Mouse (Mus musculus) embryonic facial prominence, embryonic 14.5 days (tissue): ENCODE data around the gene Fam72a. TPM values are rescaled to one million over a fixed set of nuclear protein-coding genes. Genes with fewer than 3 reads are reported as not detected.

ENCODE experiments used
- ATAC-seq: fragments of 200-750 bp; cut with Nextera tagmentation; 2 replicates; pipeline ENCODE4 v1.8.0; 2017; ENCODE audit warnings: low read depth, moderate number of reproducible peaks, moderate TSS enrichment
- DNase-seq: peaks from one replicate; pipeline ENCODE4 v3.0.0-alpha.2; 2015; ENCODE audit warnings: low spot score
- H3K27ac ChIP-seq: fragments of 300-500 bp; sonication (generic); replicated peaks from 2 replicates; pipeline ENCODE4 v1.5.1; 2014; ENCODE audit warnings: low read depth, mild to moderate bottlenecking, low read length, moderate library complexity
- H3K27me3 ChIP-seq: fragments of 300-500 bp; sonication (generic); replicated peaks from 2 replicates; pipeline ENCODE4 v1.6.1; 2014; ENCODE audit warnings: low read length; ENCODE audit not compliant: control insufficient read depth, insufficient read depth
- H3K36me3 ChIP-seq: fragments of 300-500 bp; sonication (generic); 2 replicates; pipeline ENCODE4 v1.6.1; 2014; ENCODE audit warnings: low read length, mixed read lengths; ENCODE audit not compliant: control insufficient read depth, insufficient read depth
- H3K4me1 ChIP-seq: fragments of 300-500 bp; sonication (generic); 2 replicates; pipeline ENCODE4 v1.6.1; 2014; ENCODE audit warnings: antibody characterized with exemption, low read length; ENCODE audit not compliant: control insufficient read depth, insufficient read depth
- H3K4me2 ChIP-seq: fragments of 300-500 bp; sonication (generic); 2 replicates; pipeline ENCODE4 v1.6.1; 2014; ENCODE audit warnings: low read depth, mild to moderate bottlenecking, low read length, moderate library complexity, mixed read lengths
- H3K4me3 ChIP-seq: fragments of 300-500 bp; sonication (generic); 2 replicates; pipeline ENCODE4 v1.5.1; 2014; ENCODE audit warnings: low read depth, mild to moderate bottlenecking, low read length
- H3K9ac ChIP-seq: fragments of 300-500 bp; sonication (generic); 2 replicates; pipeline ENCODE4 v1.6.1; 2014; ENCODE audit warnings: low read depth, mild to moderate bottlenecking, low read length, moderate library complexity, mixed read lengths
- H3K9me3 ChIP-seq: fragments of 300-500 bp; sonication (generic); 2 replicates; pipeline ENCODE4 v1.6.1; 2016; ENCODE audit warnings: low read length; ENCODE audit not compliant: control insufficient read depth
- WGBS: fragments of 180-500 bp; shearing (Covaris S2); extraction: QIAGEN DNeasy Blood & Tissue Kit; methylation state at CpG from one replicate; pipeline ENCODE4 v1.1.7; 2014; 5-methylcytosine and 5-hydroxymethylcytosine counted together
- microRNA-seq: library from miRNA; unstranded; fragments of <30 nt; microRNA quantifications from one replicate; pipeline ENCODE4, GENCODE M21; 2016; ENCODE audit warnings: borderline number of aligned reads
- polyA plus RNA-seq: library from polyadenylated mRNA; unstranded; fragments of >200 nt; fragmentation: Nextera tagmentation; extraction: Ambion mirVana; gene quantifications from 2 replicates; pipeline ENCODE4 v1.2.1, GENCODE M21; 2014

Fam72a gene
- polyA plus RNA-seq, 1 experiment from 2014 or later: 2.5 TPM

DNA sequence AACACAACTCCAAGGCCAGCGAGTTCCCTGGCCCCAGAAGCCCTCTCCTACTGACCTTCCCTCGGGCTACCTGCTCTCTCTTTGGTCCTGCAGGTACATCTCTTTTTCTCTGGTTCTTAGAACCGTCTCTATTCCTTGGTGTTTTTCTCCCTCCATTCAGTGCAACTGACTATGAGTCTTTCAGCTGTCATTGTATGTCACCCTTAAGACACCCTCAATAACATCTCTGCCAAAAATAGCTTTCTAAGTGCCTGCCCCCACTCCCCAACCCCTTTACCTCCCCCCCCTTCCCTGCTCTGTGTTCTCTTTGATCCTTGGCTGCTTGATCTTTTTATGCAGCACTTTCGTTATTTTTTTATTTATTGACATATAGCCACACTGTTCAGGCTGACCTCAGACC, 52.7 kb downstream of the Fam72a start:
- Histone ChIP-seq H3K36me3 (no peaks in the 10 kb centered on the region), H3K9me3 (no peaks in the 10 kb centered on the region), H3K27ac (no peak overlapping the region), H3K27me3 (no peaks in the 10 kb centered on the region), H3K4me1 (no peaks in the 10 kb centered on the region), H3K4me3 (no peak overlapping the region), H3K4me2 (no peak overlapping the region), H3K9ac (no peak overlapping the region)
- DNase-seq (no peak), ATAC-seq (no peak)
- 55% methylated on average over 4 of the region's 4 CpGs for WGBS

DNA sequence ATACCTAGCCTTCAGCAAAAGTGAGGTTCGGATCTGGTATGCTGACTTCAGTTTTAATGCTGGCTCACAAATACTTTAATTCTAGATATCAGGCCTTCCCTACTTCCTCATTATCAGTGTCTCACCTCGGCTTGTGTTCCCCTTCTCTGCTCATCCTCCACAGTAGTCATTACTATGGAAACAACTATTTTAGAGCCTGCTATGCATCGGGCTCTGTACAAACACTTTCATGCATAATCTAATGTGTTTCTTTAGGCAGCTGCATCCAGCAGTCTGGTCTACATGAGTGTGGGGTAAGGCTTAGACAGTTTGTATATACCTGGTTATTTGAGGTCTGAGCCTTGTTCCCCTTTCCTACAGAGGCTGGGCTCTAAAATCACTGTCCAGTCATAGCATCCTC, 55.9 kb downstream of the Fam72a start:
- H3K4me1 ChIP-seq: no peaks in the 10 kb centered on the region; the same call in 1 of the 2 replicates
- H3K27me3 ChIP-seq: no peaks in the 10 kb centered on the region
- no peak overlapping the region for H3K27ac ChIP-seq
- H3K36me3 ChIP-seq: no peaks in the 10 kb centered on the region
- H3K9ac ChIP-seq: no peak overlapping the region
- no peak overlapping the region for H3K4me2 ChIP-seq
- H3K4me3 ChIP-seq: no peak overlapping the region
- no peaks in the 10 kb centered on the region for H3K9me3 ChIP-seq
- no peak for ATAC-seq
- WGBS: 76% methylated on average over 3 of the region's 3 CpGs
- DNase-seq: no peak

- Histone ChIP-seq H3K9ac (no peak overlapping the region), H3K4me2 (no peak overlapping the region), H3K36me3 (no peaks in the 10 kb centered on the region), H3K27ac (no peak overlapping the region), H3K4me3 (no peak overlapping the region), H3K4me1 (no peaks in the 10 kb centered on the region; the same call in 1 of the 2 replicates), H3K27me3 (no peaks in the 10 kb centered on the region), H3K9me3 (no peaks in the 10 kb centered on the region)
- 65% methylated on average over 8 of the region's 8 CpGs for WGBS
- no peak for ATAC-seq
- peak; percentile 12 for DNase-seq
Observed at GRCm38 (mm10) chr1:131586836-131587235, 59.1 kb downstream of the Fam72a start.

Small RNA genes within 50 kb of the gene (microRNA-seq; reads per million reads assigned to microRNA genes)
- not detected for gene Gm24273

Other genes with a start within 250 kb of the Fam72a start
- 4.7 and 6.0 TPM in 2 replicates for gene Ikbke, start 248.3 kb upstream of the Fam72a start, polyA plus RNA-seq
- 21.3 and 23.6 TPM in 2 replicates for gene Srgap2, start 551 bp upstream of the Fam72a start, polyA plus RNA-seq
- gene Avpr1b, start 71.3 kb downstream of the Fam72a start, polyA plus RNA-seq: 0.05 and 0.08 TPM in 2 replicates
- gene Ctse, start 110.4 kb downstream of the Fam72a start, polyA plus RNA-seq: 0.14 and 0.15 TPM in 2 replicates
- 10.6 and 11.5 TPM in 2 replicates for gene Rab7b, start 160.8 kb downstream of the Fam72a start, polyA plus RNA-seq
- gene Slc26a9, start 216.1 kb downstream of the Fam72a start, polyA plus RNA-seq: 0.10 TPM in 1 of 2 replicates, not detected in the other